Mouse (Mus musculus): Measurements from ENCODE around the gene Gpatch1.

DNA sequence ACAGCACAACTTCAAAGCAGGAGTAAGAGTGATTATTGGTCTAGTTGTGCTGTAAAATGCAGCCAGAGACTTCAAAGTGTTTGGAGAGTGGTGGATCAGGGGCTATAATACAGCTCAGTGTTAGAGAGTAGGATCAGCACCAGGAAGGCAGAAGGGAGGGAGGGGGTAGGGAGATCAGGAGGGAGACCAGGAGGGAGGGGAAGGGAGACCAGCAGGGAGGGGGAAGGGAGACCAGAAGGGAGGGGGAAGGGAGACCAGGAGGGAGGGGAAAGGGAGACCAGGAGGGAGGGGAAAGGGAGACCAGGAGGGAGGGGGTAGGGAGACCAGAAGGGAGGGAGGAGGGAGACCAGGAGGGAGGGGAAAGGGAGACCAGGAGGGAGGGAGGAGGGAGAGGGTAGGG is 4.1 kb downstream of the Gpatch1 start:
- TF ChIP-seq POLR2A (IDR thresholded peaks at IDR 0.05; ENCODE audit: control insufficient read depth, extremely low read depth, insufficient read depth, low read length, poor library complexity) (no peak), CTCF (IDR thresholded peaks at IDR 0.05; ENCODE audit: borderline replicate concordance, control insufficient read depth, extremely low read depth, insufficient read depth, low read length, poor library complexity) (no peak)
